Mouse (Mus musculus) ES-E14 (cell line): ENCODE measurements at regions not wholly inside any gene's neighbourhood (a gene's known extent, or its start where the extent isn't known, plus 50 kb on each side); places are given as distances from the start of the nearest gene placed in this dataset.

Source experiments
- CHD2 ChIP-seq: IDR thresholded peaks from 2 replicates; pipeline ENCODE4 v1.6.1; 2014; ENCODE audit warnings: mild to moderate bottlenecking, low read depth, low read length, inconsistent platforms
- HCFC1 ChIP-seq: IDR thresholded peaks from 2 replicates; pipeline ENCODE4 v1.6.1; 2012; ENCODE audit warnings: low read length, inconsistent platforms, borderline replicate concordance; ENCODE audit not compliant: insufficient read depth
- ZC3H11A ChIP-seq: IDR thresholded peaks from 2 replicates; pipeline ENCODE4 v1.6.1; 2012; ENCODE audit warnings: low read depth, mild to moderate bottlenecking, inconsistent platforms, low read length, borderline replicate concordance

DNA sequence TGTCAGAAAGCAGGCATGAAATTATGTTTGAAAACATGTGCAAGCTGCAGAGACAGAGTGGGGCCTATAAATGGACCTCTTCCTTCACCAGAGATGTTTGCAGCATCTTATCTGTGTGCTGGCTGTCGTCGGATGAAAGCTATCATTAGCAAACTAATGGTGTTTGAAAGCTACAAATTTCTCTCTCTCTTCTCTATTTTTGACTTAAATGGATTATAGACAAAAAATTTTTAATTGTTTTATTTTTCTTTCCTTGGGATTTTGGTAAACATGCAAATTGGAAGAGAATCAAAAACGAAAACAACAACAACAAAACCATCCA is 236.9 kb upstream of the Npvf start:
- no peak for TF ChIP-seq HCFC1
- TF ChIP-seq ZC3H11A = no peak
- TF ChIP-seq CHD2 = no peak
